Mouse (Mus musculus) liver (tissue): Measurements from ENCODE around the gene Iqgap2.
A peak's percentile ranks its signal among the peaks of the same experiment; 100 is the strongest.

Experiments used
- DNase-seq: peaks from one replicate; pipeline ENCODE4 v3.0.0-alpha.2; 2020; ENCODE audit warnings: mixed read lengths

Gene Iqgap2

DNA sequence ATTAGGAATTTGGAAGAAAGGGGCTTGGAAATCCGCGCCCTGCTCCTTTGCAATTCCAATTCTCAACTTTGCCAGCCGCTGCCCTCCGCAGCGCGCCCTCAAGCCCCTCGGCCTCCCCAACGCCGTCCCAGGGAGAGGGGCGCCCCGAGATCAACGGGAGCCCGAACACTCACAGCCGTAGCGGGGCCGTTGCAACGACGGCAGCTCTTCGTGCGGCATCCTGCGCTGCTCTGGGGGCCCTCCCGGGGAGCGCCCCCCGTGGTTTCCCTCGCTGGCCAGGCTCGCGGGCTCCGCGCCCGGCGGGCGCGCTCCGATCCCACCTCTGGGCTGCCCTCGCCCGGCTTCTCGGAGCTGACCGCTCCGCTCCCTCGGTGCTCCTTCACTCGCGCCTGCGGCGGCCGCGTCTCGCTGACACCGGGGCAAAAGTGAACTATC is at the start of gene Iqgap2:
Gene Iqgap2, minus strand, starts transcription at position 432 of the 435 bp plus-strand sequence.
- no peak for DNase-seq

DNA sequence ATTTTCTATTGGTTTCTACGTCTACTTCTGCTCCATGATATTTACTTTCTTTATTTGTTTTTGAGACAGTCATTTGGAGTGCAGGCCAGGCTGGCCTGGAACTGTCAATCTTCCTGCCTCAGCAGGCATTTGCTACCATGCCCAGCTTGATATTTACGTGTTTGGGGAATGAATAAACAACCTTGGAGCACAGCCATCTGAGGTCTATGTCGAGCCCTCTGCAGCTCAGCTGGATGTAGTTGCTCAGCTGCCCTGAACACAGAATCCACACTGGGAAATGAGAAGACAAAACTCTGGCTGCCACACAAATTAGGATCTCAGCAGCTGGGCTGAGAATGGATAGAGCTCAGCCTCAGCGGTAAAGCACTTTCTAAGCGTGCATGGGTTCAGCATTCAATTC is 49.1 kb upstream of the Iqgap2 start:
- DNase-seq = no peak

DNA sequence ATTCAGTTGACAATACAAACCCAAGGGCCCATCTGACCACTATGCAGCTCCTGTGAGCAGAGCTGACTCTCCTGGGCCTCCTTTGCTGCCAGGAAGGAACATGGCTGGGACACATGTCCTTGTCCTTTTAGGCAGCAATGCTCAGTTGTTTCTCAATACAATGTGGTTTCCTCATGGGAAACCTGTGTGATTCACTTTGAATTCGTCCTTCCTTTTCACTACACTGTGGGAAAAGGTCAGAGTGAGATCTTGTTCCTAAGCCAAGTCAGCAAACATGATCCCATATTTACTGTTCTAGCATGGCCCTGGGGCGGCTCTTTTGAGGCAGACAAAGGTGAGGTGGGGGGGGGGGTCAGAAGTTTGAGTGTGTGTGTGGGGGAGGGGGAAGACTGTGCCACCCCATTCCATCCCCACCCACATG is 32.5 kb upstream of the Iqgap2 start:
- DNase-seq = no peak

DNA sequence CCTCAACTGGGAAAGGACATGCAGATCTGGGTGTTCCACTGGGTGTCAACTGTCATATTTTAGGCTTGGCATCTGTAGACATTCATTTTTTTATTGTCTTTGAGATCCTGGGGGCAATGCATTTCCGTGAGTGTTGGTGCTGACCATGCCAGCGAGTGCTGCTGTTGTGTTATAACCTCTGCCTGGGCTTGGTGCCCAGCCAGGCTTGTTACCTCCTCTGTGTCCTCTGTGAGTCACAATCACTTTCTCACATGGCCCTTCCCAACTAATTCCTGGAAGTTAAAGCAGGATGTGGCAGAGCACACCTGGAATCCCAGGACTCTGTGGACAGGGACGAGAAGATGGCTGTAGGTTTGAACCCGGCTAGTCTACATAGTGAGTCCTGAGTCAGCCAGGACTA is 30.9 kb upstream of the Iqgap2 start:
- DNase-seq = no peak

DNA sequence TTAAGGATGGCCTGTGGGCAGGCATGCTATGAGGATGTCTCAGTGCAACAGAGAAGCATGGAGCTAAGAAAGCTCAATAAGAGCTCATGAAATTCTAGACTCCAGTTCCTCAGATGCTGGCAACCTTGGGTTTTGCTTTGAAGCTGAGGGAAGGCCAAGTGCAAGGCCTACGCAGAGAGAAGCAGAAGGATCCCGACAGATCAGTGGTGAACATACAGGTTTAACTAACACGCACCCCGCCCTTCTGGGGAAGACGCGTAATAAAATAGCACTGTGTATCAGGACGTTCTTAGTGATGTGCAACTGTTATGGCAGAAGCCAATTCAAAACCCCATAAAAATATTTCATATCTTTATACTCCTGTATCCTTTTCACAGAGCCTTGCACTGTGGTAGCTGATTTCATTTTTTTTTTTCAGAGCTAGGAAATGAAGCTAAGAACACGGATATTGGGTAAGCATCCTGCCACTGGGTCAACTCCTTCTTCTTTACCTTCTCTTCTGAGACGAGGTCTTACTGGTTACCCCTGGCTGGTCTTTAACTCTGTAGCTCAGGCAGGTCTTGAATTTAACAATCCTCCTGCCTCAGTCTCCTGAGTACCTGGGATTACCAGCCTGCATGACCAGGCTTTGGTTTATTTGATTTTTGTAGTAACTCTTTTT is 27.0 kb upstream of the Iqgap2 start:
- DNase-seq = no peak

DNA sequence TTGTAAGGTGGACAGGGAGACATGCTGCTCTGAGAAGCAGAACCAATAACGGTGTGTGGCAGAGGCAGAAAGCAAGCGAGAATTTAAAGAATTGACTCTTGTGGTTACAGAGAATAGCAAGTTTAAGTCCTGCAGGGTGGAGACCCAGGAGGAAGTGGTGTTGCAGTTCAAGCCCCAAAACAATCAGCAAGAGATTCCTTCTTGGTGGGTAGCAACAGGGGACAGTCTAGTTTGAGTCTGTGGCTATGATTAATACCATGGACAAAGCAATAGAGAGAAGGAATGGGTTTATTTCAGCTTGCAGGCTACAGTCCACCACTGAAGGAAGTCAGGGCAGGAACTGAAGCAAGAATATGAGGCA is 21.3 kb upstream of the Iqgap2 start:
- DNase-seq = no peak

DNA sequence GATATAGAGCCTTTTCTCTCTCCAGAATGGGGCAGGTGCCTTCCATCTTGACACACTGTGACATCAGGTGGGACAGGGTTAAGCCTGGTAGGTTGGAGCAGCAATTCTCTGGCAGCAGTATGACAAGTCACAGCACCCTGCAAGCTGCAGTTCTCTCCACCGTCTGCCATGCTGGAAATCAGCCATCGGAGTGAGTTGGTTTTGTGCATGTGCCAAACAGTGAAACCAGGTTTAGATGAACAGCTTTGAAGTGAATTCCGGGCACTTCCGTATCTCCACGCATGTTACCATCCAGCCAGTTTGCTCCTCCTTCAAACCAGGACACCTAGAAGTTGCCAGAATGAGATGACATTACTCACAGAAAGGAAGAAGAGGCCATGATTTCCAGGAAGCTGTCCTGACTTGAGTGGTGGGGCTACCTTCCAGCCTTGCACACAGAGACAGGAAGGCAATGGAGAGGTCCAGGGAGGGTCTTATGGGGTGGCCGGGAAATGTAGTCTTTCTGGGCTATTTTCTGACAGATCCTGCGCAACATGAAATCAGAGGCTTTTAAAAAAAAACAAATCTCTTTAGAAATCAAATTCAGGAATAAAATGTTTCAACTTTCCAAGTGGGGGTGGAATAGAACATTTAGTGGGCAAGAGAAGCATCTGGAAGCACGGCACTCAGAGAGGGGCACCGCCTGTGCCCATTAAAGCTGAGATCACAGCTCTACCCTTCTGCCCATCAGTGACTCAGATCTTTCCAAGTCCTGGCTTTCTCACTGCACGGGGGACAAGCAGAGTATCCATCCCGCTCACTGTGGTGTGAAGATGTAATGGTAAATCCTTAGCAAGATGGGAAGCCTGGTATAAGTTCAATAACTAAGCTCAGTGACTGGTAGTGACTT is 20.7 kb upstream of the Iqgap2 start:
- no peak for DNase-seq

DNA sequence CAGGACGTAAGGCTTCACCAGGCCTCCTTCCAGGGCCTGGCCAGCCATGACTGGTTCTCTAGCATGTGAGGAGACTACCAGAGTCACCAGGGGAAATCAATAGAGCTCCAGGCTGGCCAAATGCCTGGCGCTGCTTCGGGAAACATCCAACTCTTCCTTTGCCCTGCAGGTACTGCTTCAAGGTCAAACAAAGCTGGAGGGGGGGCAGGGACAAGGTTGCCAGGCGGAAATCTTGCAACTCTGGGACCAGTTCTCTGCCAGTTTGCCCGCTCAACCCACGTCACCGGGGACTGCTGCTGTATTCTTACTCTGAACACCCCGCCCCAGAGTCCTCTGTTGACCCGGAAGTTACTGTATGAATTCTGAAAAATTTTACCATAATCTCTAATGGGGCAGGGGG is 18.5 kb upstream of the Iqgap2 start:
- DNase-seq = no peak

DNA sequence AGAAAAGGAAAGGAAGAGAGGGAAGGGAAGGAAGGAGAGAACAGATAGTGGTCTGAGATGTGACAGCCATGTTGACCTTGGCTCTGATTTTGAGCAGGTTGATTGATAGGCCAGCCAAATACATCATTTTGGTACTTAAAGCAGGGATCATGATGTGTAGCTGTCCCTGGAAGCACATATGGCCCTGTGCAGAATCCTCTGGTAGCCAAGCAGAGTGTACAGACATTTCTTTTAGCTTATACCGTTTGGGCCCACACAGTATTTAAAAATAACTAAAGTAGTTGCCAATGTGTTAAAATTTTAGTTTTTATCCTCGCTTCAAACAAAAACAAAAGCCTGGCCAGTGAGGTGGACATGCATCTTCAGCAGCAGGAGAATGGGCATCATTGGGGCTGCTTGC is 17.5 kb upstream of the Iqgap2 start:
- DNase-seq = no peak

DNA sequence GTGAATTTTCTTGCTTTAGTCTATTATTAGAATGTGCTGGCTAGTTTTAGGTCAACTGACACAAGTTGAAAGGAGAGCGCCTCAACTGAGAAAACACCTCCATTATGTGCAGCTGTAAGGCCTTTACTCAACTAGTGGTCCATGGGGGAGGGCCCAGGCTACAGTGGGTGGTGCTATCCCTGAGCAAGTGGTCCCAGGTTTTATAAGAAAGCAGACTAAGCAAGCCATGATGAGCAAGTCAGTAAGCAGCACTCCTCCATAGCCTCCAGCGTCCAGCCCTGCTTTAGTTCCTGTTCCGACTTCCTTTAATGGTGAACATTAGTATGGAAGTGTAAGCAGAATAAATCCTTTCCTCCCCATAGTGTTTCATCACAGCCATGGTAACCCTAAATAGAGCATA is 11.0 kb upstream of the Iqgap2 start:
- DNase-seq = no peak

DNA sequence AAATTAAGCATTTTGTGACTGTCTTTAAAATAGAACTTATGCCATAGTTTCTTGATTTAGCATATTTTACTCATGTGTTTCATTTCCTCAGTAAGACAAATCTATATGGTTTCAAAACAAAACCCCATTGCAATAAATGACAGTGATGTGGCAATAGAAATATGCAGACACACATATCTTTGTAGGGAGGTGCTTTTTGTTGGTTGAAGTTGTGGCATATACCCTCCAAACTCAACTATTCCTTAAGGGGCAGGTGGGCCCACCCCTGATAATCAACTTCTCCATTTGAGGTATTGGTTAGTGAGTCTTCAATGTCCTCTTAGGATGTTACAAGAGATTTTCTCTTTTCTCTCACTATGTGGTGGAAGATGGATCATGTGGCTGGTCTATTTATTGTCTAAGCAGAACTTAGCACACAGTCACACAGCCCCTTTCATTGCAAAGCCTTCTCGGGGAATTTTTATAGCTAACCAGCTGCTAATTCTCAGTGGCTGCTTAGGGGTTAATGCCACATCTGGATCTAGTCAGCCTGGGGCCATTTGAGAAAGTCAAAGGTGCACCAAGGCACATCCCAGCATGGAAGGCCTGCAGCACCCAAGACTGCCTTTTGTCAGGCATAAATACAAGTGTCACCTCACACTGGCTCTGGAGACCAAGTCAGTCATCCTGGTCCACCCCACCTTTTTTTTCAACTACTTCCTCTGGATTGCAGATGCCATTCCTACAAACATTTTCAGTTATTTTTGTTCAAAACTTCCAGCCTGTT is 8.3 kb upstream of the Iqgap2 start:
- no peak for DNase-seq

DNA sequence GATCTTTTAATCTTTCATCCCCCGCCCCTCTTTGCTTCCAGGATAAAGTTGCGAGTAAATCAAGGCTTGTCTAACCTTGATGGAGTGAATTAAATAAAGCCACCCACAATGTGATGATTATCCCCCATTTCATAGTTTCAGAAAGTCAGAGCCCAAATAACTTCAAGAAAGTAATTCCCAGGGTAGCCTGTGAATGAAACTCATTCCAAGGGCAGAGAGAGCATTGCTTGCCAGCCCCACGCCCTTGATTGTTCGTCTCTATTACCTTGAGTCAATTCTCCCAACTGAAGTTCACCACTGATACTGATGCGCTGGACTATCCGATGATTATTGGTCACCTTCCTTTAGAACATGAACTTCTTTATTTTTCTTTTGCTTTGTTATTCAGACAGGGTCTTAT is 4.8 kb upstream of the Iqgap2 start:
- DNase-seq = no peak

DNA sequence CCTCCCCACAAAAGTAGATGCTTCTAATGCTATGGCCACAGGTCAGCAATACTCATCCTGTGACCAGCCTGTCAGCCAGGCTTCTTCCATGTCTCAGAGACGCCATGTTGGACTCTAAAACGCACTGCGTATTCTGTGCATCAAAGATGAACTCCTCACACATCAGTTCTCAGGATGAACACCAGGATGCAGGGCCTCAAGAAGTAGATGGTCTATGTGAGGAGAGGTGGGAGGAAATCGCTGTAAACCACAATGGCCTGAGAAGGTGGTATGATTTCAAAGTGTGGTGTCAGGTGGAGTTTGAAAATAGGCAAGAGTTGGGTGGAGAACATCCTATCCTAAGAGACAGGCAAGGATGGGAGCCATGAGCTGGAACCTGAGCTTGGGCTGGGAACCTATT is 1.4 kb upstream of the Iqgap2 start:
- DNase-seq = no peak

DNA sequence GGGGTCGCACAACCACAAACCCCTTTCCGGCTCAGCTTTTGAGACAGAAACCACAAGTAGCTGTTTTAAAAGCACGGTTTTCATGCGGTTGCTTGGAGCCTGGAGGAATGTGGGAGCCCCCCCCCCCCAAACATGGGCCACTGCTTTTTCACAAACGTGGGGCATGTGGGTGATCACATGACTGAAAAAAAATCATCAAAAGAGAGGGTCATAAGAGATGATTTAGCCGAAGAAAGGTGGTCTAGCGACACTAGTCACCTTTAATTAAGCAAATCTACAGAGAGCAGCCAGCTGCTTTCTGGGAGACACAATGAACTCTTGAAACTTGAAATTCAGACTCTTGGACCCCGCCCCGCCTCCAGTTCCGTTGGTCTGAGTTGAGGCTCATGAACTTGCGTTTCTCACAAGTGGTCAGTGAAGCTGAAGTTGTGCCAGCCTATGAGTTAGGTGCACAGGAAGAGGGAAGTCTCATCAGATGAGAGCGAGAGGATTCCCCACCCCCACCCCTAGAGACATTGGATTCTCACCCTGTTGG is 956 bp upstream of the Iqgap2 start:
- DNase-seq = peak; percentile 8

DNA sequence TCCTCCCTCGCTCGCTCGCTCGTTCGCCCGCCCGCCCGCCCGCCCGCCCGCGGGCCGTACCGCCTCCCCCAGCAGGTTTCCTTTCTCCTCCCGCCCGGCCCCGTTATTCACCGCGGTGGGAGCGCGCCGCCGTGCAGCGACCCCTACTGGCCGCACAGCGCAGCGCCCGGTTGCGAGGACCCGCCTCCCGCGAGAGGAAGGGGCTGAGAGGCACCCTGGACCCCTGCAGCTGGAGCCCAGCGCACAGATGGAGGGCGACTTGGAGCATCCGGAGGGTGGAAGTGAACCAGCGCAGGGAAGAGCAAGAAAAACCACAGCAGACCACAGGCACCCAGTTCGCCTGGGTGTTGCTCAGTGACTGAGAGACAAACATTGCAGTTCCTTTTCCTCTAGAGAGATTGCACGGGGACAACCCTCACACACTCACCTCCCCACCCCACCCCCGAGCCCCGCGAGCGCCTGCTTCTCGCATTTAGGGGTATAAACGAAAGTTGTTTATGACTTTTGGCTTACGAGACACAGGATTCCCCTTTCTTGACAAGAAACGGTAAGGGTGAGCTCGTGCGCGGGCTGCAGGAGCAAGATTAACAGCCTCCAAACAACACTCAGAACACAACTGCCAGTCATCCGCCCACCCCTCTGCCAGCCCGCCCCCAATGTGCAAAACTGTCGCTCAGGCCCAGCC is 346 bp upstream of the Iqgap2 start:
- peak; percentile 88 for DNase-seq

DNA sequence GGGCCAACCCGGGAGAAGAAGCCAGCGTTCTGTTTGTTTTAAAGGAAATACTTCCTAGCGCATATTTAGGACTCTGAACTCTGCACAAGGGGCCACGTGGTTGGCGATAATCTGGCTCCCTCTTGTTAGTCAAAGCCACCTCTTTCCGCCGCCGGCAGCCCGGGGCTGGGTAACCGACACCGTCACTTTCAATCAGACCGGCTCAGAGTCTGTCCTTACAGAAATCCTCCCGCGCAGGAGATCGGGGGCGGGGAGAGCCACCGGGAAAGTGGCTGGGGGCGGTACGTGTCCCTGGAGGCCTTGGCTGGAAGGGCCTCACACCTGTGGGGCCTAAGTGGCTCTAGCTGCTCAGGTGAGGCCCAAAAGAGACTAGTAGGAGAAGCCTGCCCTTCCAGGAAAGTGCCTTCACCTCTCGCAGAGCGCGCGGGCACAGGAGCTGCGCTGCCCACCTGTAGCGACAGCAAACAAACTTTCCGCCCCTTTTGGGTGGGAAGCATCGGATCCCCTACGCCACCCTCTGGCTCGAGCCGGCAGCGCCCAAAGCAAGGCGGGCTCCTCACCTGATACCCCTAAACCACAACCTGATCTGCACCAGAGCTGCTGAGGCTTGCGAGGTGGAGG is 761 bp downstream of the Iqgap2 start:
- DNase-seq = peak; percentile 75

DNA sequence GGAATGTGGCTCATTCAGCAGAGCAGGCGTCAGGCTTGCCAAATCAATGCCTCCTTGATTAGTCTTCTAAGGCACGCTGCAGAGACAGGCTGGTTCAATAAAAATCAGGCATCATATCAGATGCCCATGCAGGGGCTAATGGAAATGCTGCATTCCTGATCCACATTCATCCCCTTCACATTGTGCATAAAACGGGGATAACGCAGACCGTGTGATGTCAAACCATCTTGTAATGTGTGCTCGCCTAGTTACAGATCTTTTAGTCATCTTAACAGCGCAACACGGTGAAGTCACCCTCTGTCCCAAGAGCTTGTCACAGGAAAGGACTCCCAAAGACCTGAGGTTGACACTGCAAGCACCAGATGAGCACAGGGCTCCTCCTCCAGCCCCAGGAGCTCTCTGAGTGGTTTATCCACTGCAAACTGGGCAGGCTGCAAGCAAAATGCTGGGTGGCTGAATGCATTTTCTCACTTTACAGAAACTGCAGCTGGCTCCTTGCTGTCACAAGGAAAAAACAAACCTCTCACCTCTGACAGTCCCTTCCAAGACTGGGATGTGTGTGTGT is 1.7 kb downstream of the Iqgap2 start:
- peak; percentile 32 for DNase-seq

DNA sequence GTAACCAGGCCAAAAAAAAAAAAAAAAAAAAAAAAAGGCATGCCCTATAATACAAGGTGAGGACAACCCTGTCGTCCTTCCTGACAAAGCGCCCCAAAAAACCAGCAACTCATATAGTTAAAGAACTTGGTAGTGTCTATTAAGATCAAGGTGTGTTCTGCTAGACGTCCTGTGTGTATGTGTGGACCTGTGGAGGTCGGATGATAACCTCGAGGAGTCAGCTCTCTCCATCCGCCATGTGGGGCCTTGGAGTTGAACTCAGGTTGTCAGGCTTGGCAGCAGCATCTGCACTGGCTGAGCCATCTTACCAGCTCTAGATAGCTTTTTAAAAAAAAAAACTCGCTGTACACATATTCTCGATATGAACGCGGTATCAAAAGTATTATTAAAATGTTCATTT is 2.4 kb downstream of the Iqgap2 start:
- no peak for DNase-seq

DNA sequence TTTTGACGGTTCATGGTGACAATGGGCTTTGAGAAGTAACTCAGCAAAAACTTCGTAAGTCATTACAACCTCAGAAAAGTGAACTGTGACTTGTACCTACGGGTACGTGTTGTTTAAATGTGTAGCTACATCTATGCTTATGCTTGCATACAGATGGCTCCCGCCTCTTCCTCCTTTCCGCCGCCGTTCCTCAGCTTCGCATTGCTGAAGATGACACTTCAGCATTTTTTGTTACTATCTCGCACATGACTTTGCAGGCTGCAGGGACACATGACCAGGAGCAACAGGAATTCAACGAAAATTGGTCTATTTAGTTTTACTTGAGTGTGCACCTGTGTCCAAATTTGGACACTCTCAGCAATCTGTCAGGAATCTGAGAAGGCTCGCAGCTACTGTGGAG is 3.1 kb downstream of the Iqgap2 start:
- DNase-seq = peak; percentile 9

DNA sequence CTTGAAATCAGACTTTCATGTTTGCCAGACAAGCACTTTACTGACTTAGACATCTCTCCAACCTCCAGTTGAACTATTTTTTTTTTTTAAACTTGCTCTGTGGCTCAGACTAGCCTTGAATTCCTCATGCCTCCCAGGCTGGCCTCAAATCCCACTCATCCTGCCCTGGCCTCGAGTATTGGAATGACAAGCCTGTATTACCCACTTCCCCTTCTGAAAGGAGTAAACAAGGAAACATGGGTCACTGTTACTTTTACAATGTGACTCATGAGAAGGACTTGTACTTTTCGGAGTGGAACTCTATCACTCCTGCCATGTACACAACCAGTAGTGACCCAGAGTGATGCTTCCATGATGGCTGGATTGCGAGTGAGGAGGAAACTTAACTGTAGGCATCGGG is 3.6 kb downstream of the Iqgap2 start:
- DNase-seq = no peak

DNA sequence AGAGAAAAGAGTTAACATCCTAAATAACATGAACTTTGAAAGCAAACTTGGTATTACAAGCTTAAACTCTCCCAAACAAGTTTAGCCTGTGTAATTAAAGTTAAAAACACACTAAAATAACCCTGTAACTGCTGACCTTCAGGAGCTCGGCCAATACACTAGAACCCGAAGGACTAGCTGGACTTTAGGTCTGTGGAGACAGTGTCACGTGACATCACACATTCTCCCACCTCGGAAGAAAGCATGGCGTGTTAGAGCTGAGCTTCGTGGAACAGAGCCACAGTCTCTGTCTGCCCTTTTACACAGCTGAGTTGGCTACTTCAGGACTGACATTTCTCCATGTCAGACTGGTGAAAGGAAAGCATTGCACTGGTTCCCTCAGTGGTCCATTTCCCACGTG is 4.3 kb downstream of the Iqgap2 start:
- no peak for DNase-seq

DNA sequence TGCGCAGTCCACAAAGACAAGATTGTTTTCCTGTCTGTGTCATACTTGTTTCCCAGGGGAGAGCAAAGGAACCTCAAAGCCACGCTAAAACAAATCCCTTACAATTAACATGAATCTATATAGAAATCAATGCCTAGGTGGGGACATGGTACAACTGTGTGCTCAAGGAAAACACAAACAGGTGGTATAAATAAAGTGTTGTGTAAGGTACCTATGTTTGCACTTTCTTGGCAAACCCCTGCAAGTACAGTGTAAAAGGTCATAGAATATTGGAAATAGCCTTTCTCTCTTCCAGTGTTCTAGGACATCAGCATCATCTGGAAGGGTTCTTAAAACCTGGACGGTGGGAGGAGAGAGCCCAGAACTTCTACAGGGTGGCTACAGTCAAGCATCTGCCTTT is 7.3 kb downstream of the Iqgap2 start:
- no peak for DNase-seq
